ENCODE assay signal across 14 mouse cellular contexts in the genomic region with DNA sequence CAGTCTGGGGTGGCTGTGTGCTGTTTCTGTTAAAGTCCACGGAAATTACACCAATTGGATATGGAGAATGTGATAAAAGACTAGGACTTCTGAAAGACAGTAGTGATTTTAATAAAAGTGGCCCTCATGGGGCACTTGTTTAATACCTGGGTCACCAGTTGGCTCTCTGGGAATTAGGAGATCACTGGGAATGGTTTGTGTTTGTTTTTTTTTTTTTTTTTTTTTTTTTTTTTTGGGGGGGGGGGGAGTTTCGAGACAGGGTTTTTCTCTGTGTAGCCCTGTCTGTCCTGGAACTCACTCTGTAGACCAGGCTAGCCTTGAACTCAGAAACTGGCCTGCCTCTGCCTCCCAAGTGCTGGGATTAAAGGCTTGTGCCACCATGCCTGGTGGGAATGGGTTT. TPM values are rescaled to one million over a fixed set of nuclear protein-coding genes. Genes with fewer than 3 reads are reported as not detected.
A peak's percentile ranks its signal among the peaks of the same experiment; 100 is the strongest.
DNase-seq lines count a peak whose midpoint lies in the region; ATAC-seq and TF ChIP-seq lines count a peak whose summit lies in the region.
"Had no signal": no experiment of that assay in that cellular context is flagged by ENCODE, and none has a peak within 500 bp of the region (broad histone marks: within the 10 kb centered on the region; RNA-seq: fewer than 3 reads in every experiment).

No protein-coding gene starts in this region.

- 70% methylated on average over 2 of the region's 2 CpGs for WGBS in heart, embryonic 16.5 days
- 79% methylated on average over 2 of the region's 2 CpGs for WGBS in liver, adult 2 months
- WGBS in liver, embryonic 13.5 days (ENCODE audit: insufficient replicate concordance), result 59% methylated on average over 1 of the region's 2 CpGs

- H3K27me3 ChIP-seq in heart, embryonic 16.5 days (ENCODE audit: control insufficient read depth, insufficient read depth, low read length), result no peaks in the 10 kb centered on the region
- H3K27me3 ChIP-seq in liver, adult 2 months (ENCODE audit: control insufficient read depth, insufficient read depth, low read length), result no peaks in the 10 kb centered on the region
- no peaks in the 10 kb centered on the region for H3K27me3 ChIP-seq in liver, embryonic 13.5 days
- H3K27me3 ChIP-seq: hindbrain, embryonic 12.5 days had no signal

- TF ChIP-seq POLR2A in liver, adult 2 months (IDR thresholded peaks at IDR 0.05; ENCODE audit: extremely low read depth, insufficient read depth, low read length), result no peak
- no peak for TF ChIP-seq POLR2A in bone marrow macrophage, adult 2 months (IDR thresholded peaks at IDR 0.05; ENCODE audit: borderline replicate concordance, low read depth, low read length)

- H3K9me3 ChIP-seq in heart, embryonic 16.5 days (replicated peaks; ENCODE audit: control insufficient read depth, low read length), result no peaks in the 10 kb centered on the region
- H3K9me3 ChIP-seq in liver, embryonic 13.5 days (replicated peaks), result no peaks in the 10 kb centered on the region
- H3K9me3 ChIP-seq: hindbrain, embryonic 12.5 days had no signal

- intact Hi-C loops in heart, postnatal 36 days (cut with DNase I), result loop anchor here (1.0 to 2.0 kb wide), 2 partner anchors 17 to 28 kb away; no protein-coding TSS in a partner anchor

- H3K4me3 ChIP-seq in heart, embryonic 16.5 days (ENCODE audit: low read length), result no peak overlapping the region
- H3K4me3 ChIP-seq in liver, adult 2 months (ENCODE audit: insufficient read depth, low read depth, low read length), result no peak overlapping the region
- H3K4me3 ChIP-seq in bone marrow macrophage, adult 2 months (ENCODE audit: insufficient read depth, low read length), result no peak overlapping the region
- no peak overlapping the region for H3K4me3 ChIP-seq in liver, embryonic 13.5 days (replicated peaks)
- H3K4me3 ChIP-seq: hindbrain, embryonic 12.5 days had no signal

- no peaks in the 10 kb centered on the region for H3K79me2 ChIP-seq in liver, adult 2 months (ENCODE audit: control insufficient read depth, insufficient read depth, low read length)

- DNase-seq in heart, postnatal 36 days, result no peak
- no peak for DNase-seq in liver, adult 2 months (ENCODE audit: extremely low read depth, low read depth, low spot score)
- no peak for DNase-seq in liver
- DNase-seq in liver, embryonic 13.5 days, result no peak
- no peak for DNase-seq in neural tube, embryonic 10.5 days (ENCODE audit: extremely low spot score, low spot score)
- DNase-seq: adrenal gland, postnatal 14 days; gastrocnemius, postnatal 10 days; kidney, postnatal 10 days had no signal

- peak overlapping the region; percentile 69 for H3K27ac ChIP-seq in heart, embryonic 16.5 days (ENCODE audit: low read length)
- H3K27ac ChIP-seq in liver, adult 2 months (replicated peaks; ENCODE audit: insufficient read depth, low read depth, low read length), result peak overlapping the region; percentile 84
- peak overlapping the region; percentile 19; the same call in 1 of the 2 replicates for H3K27ac ChIP-seq in bone marrow macrophage, adult 2 months (ENCODE audit: insufficient read depth, low read depth, low read length)
- H3K27ac ChIP-seq in liver, embryonic 13.5 days, result peak overlapping the region; percentile 63
- H3K27ac ChIP-seq: hindbrain, embryonic 12.5 days had no signal

- no peak for ATAC-seq in heart, embryonic 16.5 days (replicated peaks; ENCODE audit: extremely low read depth, insufficient read depth, low FRiP score)
- ATAC-seq in liver, embryonic 13.5 days (ENCODE audit: low read depth), result no peak
- ATAC-seq: forebrain, embryonic 16.5 days had no signal

- no peak for TF ChIP-seq CTCF in liver, adult 2 months (IDR thresholded peaks at IDR 0.05; ENCODE audit: low read depth, low read length)
- no peak for TF ChIP-seq CTCF in bone marrow macrophage, adult 2 months (IDR thresholded peaks at IDR 0.05; ENCODE audit: low read depth, low read length)

- peaks cover 3% of the 10 kb centered on the region; the same call in 1 of the 2 replicates for H3K4me1 ChIP-seq in heart, embryonic 16.5 days (ENCODE audit: control insufficient read depth, insufficient read depth, low read length)
- peaks cover 2% of the 10 kb centered on the region; the same call in 1 of the 2 replicates for H3K4me1 ChIP-seq in liver, adult 2 months (ENCODE audit: control insufficient read depth, insufficient read depth, low read length)
- peaks cover 11% of the 10 kb centered on the region for H3K4me1 ChIP-seq in bone marrow macrophage, adult 2 months (ENCODE audit: control insufficient read depth, insufficient read depth, low read length)
- peaks cover 33% of the 10 kb centered on the region for H3K4me1 ChIP-seq in liver, embryonic 13.5 days (replicated peaks)
- H3K4me1 ChIP-seq: hindbrain, embryonic 12.5 days had no signal

- H3K4me2 ChIP-seq in heart, embryonic 16.5 days (ENCODE audit: low read depth, low read length), result no peak overlapping the region
- H3K4me2 ChIP-seq in liver, embryonic 13.5 days, result no peak overlapping the region
- H3K4me2 ChIP-seq: hindbrain, embryonic 12.5 days; midbrain, embryonic 11.5 days had no signal

- peaks cover 59% of the 10 kb centered on the region for H3K36me3 ChIP-seq in heart, embryonic 16.5 days (ENCODE audit: control insufficient read depth, insufficient read depth)
- peaks cover 57% of the 10 kb centered on the region for H3K36me3 ChIP-seq in liver, adult 2 months (ENCODE audit: control insufficient read depth, insufficient read depth, low read length)
- peaks cover 97% of the 10 kb centered on the region for H3K36me3 ChIP-seq in liver, embryonic 13.5 days

- no peak overlapping the region for H3K9ac ChIP-seq in heart, embryonic 16.5 days (ENCODE audit: low read length)
- no peak overlapping the region for H3K9ac ChIP-seq in liver, adult 2 months (ENCODE audit: low read depth, low read length)
- H3K9ac ChIP-seq in liver, embryonic 13.5 days, result no peak overlapping the region
- H3K9ac ChIP-seq: hindbrain, embryonic 12.5 days; liver, embryonic 14.5 days had no signal

RNA-seq across cellular contexts. Expression of gene Ybx1, which starts 18.7 kb away (rescaled TPM):
- 501 and 547 TPM in 2 replicates for polyA plus RNA-seq in heart, embryonic 16.5 days (2015; fragmentation: Nextera tagmentation; extraction: Ambion mirVana)
- 100 to 1,000 TPM; 786 to 814 TPM for total RNA-seq in heart, postnatal 36 days (2021)
- 177 and 189 TPM in 2 replicates for total RNA-seq in liver, adult 2 months (2014; rRNA removed)
- polyA plus RNA-seq in liver, adult 2 months (2012; rRNA removed), result 64.3 and 70.8 TPM in 2 replicates
- 787 and 846 TPM in 2 replicates for polyA plus RNA-seq in bone marrow macrophage, adult 2 months (2012; ENCODE audit: insufficient read depth, insufficient read length, missing spikeins)
- 342 and 392 TPM in 2 replicates for polyA plus RNA-seq in liver, embryonic 13.5 days (2015; fragmentation: Nextera tagmentation; extraction: Ambion mirVana)

RNA-seq across cellular contexts. Expression of gene Cldn19, which starts 20.5 kb away (rescaled TPM):
- polyA plus RNA-seq in heart, embryonic 16.5 days (2015; fragmentation: Nextera tagmentation; extraction: Ambion mirVana), result not detected in 2 replicates
- total RNA-seq in heart, postnatal 36 days (2021), result not detected
- not detected in 2 replicates for total RNA-seq in liver, adult 2 months (2014; rRNA removed)
- polyA plus RNA-seq in liver, adult 2 months (2012; rRNA removed), result not detected in 2 replicates
- not detected in 2 replicates for polyA plus RNA-seq in bone marrow macrophage, adult 2 months (2012; ENCODE audit: insufficient read depth, insufficient read length, missing spikeins)
- not detected in 2 replicates for polyA plus RNA-seq in liver, embryonic 13.5 days (2015; fragmentation: Nextera tagmentation; extraction: Ambion mirVana)
- polyA plus RNA-seq: liver, embryonic 14.5 days had no signal

RNA-seq across cellular contexts. Expression of gene P3h1, which starts 43.0 kb away (rescaled TPM):
- polyA plus RNA-seq in heart, embryonic 16.5 days (2015; fragmentation: Nextera tagmentation; extraction: Ambion mirVana), result 28.2 and 29.3 TPM in 2 replicates
- total RNA-seq in heart, postnatal 36 days (2021), result 10 to 100 TPM; 13.3 to 15.1 TPM
- 6.7 and 8.8 TPM in 2 replicates for total RNA-seq in liver, adult 2 months (2014; rRNA removed)
- 14.5 and 20.3 TPM in 2 replicates for polyA plus RNA-seq in liver, adult 2 months (2012; rRNA removed)
- 12.2 and 13.1 TPM in 2 replicates for polyA plus RNA-seq in bone marrow macrophage, adult 2 months (2012; ENCODE audit: insufficient read depth, insufficient read length, missing spikeins)
- polyA plus RNA-seq in liver, embryonic 13.5 days (2015; fragmentation: Nextera tagmentation; extraction: Ambion mirVana), result 9.3 and 9.4 TPM in 2 replicates

RNA-seq across cellular contexts. Expression of gene AU022252, which starts 43.2 kb away (rescaled TPM):
- polyA plus RNA-seq in heart, embryonic 16.5 days (2015; fragmentation: Nextera tagmentation; extraction: Ambion mirVana), result 22.5 and 23.4 TPM in 2 replicates
- 10 to 100 TPM; 22.2 to 24.5 TPM for total RNA-seq in heart, postnatal 36 days (2021)
- 23.6 and 25.2 TPM in 2 replicates for total RNA-seq in liver, adult 2 months (2014; rRNA removed)
- polyA plus RNA-seq in liver, adult 2 months (2012; rRNA removed), result 16.6 and 23.3 TPM in 2 replicates
- polyA plus RNA-seq in bone marrow macrophage, adult 2 months (2012; ENCODE audit: insufficient read depth, insufficient read length, missing spikeins), result 7.0 and 9.7 TPM in 2 replicates
- 16.1 and 16.5 TPM in 2 replicates for polyA plus RNA-seq in liver, embryonic 13.5 days (2015; fragmentation: Nextera tagmentation; extraction: Ambion mirVana)

RNA-seq across cellular contexts. Expression of gene Ppih, which starts 44.6 kb away (rescaled TPM):
- 36.7 and 43.2 TPM in 2 replicates for polyA plus RNA-seq in heart, embryonic 16.5 days (2015; fragmentation: Nextera tagmentation; extraction: Ambion mirVana)
- total RNA-seq in heart, postnatal 36 days (2021), result 10 to 100 TPM in 1 of 2 experiments, 1 to 10 TPM in 1; 9.4 to 12.2 TPM
- 12.2 and 15.4 TPM in 2 replicates for total RNA-seq in liver, adult 2 months (2014; rRNA removed)
- polyA plus RNA-seq in liver, adult 2 months (2012; rRNA removed), result 4.1 and 5.0 TPM in 2 replicates
- 31.6 and 33.3 TPM in 2 replicates for polyA plus RNA-seq in bone marrow macrophage, adult 2 months (2012; ENCODE audit: insufficient read depth, insufficient read length, missing spikeins)
- polyA plus RNA-seq in liver, embryonic 13.5 days (2015; fragmentation: Nextera tagmentation; extraction: Ambion mirVana), result 87.9 and 92.5 TPM in 2 replicates

Comparison
In these comparisons a context has a peak if more than half of its experiments do, and no peak if none do; other contexts are left out.
1. H3K27ac ChIP-seq: peak in every context shown above with its lines; median percentile 84 in liver, adult 2 months; 69 in heart, embryonic 16.5 days; 63 in liver, embryonic 13.5 days; 19 in bone marrow macrophage, adult 2 months.